Mouse (Mus musculus) heart, embryonic 15.5 days (tissue): ENCODE measurements around the gene Csk. TPM values are rescaled to one million over a fixed set of nuclear protein-coding genes. Genes with fewer than 3 reads are reported as not detected.

ENCODE experiments used
- ATAC-seq: fragments of 200-750 bp; cut with Nextera tagmentation; replicated peaks from 2 replicates; pipeline ENCODE4 v1.8.0; 2017; ENCODE audit warnings: low read depth, moderate TSS enrichment; ENCODE audit not compliant: insufficient number of reproducible peaks, insufficient read depth, low FRiP score
- H3K27ac ChIP-seq: fragments of 300-500 bp; sonication (generic); 2 replicates; pipeline ENCODE4 v1.5.1; 2015; ENCODE audit warnings: mild to moderate bottlenecking, inconsistent platforms
- H3K27me3 ChIP-seq: fragments of 300-500 bp; sonication (generic); 2 replicates; pipeline ENCODE4 v1.6.1; 2015; ENCODE audit warnings: inconsistent platforms
- H3K36me3 ChIP-seq: fragments of 300-500 bp; sonication (generic); 2 replicates; pipeline ENCODE4 v1.6.1; 2015; ENCODE audit warnings: mild to moderate bottlenecking, inconsistent platforms
- H3K4me1 ChIP-seq: fragments of 300-500 bp; sonication (generic); replicated peaks from 2 replicates; pipeline ENCODE4 v1.6.1; 2015; ENCODE audit warnings: inconsistent platforms
- H3K4me2 ChIP-seq: fragments of 300-500 bp; sonication (generic); 2 replicates; pipeline ENCODE4 v1.6.1; 2015; ENCODE audit warnings: inconsistent platforms, mild to moderate bottlenecking, moderate library complexity
- H3K4me3 ChIP-seq: fragments of 300-500 bp; sonication (generic); 2 replicates; pipeline ENCODE4 v1.5.1; 2015; ENCODE audit warnings: mild to moderate bottlenecking, inconsistent platforms
- H3K9ac ChIP-seq: fragments of 300-500 bp; sonication (generic); 2 replicates; pipeline ENCODE4 v1.6.1; 2015; ENCODE audit warnings: mild to moderate bottlenecking, inconsistent platforms
- H3K9me3 ChIP-seq: fragments of 300-500 bp; sonication (generic); replicated peaks from 2 replicates; pipeline ENCODE4 v1.6.1; 2016; ENCODE audit warnings: inconsistent platforms
- WGBS: fragments of 180-500 bp; shearing (Covaris S2); methylation state at CpG from one replicate; pipeline ENCODE4 v1.1.7; 2015; ENCODE audit warnings: mixed read lengths; 5-methylcytosine and 5-hydroxymethylcytosine counted together
- polyA plus RNA-seq: library from polyadenylated mRNA; unstranded; fragments of >200 nt; fragmentation: Nextera tagmentation; extraction: Ambion mirVana; gene quantifications from 2 replicates; pipeline ENCODE4 v1.2.1, GENCODE M21; 2015

Csk gene
- polyA plus RNA-seq, 1 experiment from 2014 or later, result 14.6 TPM

GRCm38 (mm10) chr9:57671500-57671899 lies 18.1 kb upstream of the Csk start:
- no peaks in the 10 kb centered on the region for H3K9me3 ChIP-seq
- no peak overlapping the region for H3K4me3 ChIP-seq
- H3K27ac ChIP-seq, result no peak overlapping the region
- H3K36me3 ChIP-seq, result no peaks in the 10 kb centered on the region
- H3K4me1 ChIP-seq, result no peaks in the 10 kb centered on the region
- no peak overlapping the region for H3K9ac ChIP-seq
- ATAC-seq, result no peak
- no peak overlapping the region for H3K4me2 ChIP-seq
- WGBS, result 71% methylated on average over 5 of the region's 5 CpGs
- H3K27me3 ChIP-seq, result no peaks in the 10 kb centered on the region

- WGBS, result 88% methylated on average over 4 of the region's 4 CpGs
- H3K4me2 ChIP-seq, result no peak overlapping the region
- H3K27me3 ChIP-seq, result no peaks in the 10 kb centered on the region
- no peak overlapping the region for H3K4me3 ChIP-seq
- H3K4me1 ChIP-seq, result no peaks in the 10 kb centered on the region
- H3K27ac ChIP-seq, result no peak overlapping the region
- H3K9me3 ChIP-seq, result no peaks in the 10 kb centered on the region
- H3K36me3 ChIP-seq, result no peaks in the 10 kb centered on the region
- no peak overlapping the region for H3K9ac ChIP-seq
- ATAC-seq, result no peak
Observed at GRCm38 (mm10) chr9:57671037-57671436, 17.6 kb upstream of the Csk start.

GRCm38 (mm10) chr9:57669566-57669965 lies 16.1 kb upstream of the Csk start:
- Histone ChIP-seq H3K27me3 (no peaks in the 10 kb centered on the region), H3K36me3 (no peaks in the 10 kb centered on the region), H3K9me3 (no peaks in the 10 kb centered on the region), H3K4me2 (no peak overlapping the region), H3K4me1 (no peaks in the 10 kb centered on the region), H3K9ac (no peak overlapping the region), H3K4me3 (no peak overlapping the region), H3K27ac (no peak overlapping the region)
- ATAC-seq, result no peak
- WGBS, result 74% methylated on average over 3 of the region's 3 CpGs

GRCm38 (mm10) chr9:57668277-57668676 lies 14.8 kb upstream of the Csk start:
- Histone ChIP-seq H3K27me3 (no peaks in the 10 kb centered on the region), H3K4me2 (no peak overlapping the region), H3K36me3 (no peaks in the 10 kb centered on the region), H3K4me1 (no peaks in the 10 kb centered on the region), H3K9me3 (no peaks in the 10 kb centered on the region), H3K9ac (no peak overlapping the region), H3K27ac (no peak overlapping the region), H3K4me3 (no peak overlapping the region)
- 42% methylated on average over 1 of the region's 1 CpGs for WGBS
- ATAC-seq, result no peak

- H3K9me3 ChIP-seq, result no peaks in the 10 kb centered on the region
- 61% methylated on average over 11 of the region's 11 CpGs for WGBS
- H3K4me3 ChIP-seq, result no peak overlapping the region
- no peak overlapping the region for H3K27ac ChIP-seq
- no peaks in the 10 kb centered on the region for H3K4me1 ChIP-seq
- H3K4me2 ChIP-seq, result no peak overlapping the region
- H3K36me3 ChIP-seq, result no peaks in the 10 kb centered on the region
- H3K27me3 ChIP-seq, result no peaks in the 10 kb centered on the region
- no peak for ATAC-seq
- no peak overlapping the region for H3K9ac ChIP-seq
Observed at GRCm38 (mm10) chr9:57667817-57668216, 14.4 kb upstream of the Csk start.

GRCm38 (mm10) chr9:57667136-57667535 lies 13.7 kb upstream of the Csk start:
- no peaks in the 10 kb centered on the region for H3K9me3 ChIP-seq
- no peaks in the 10 kb centered on the region for H3K36me3 ChIP-seq
- H3K9ac ChIP-seq, result no peak overlapping the region
- no peak overlapping the region for H3K4me3 ChIP-seq
- no peak for ATAC-seq
- H3K27ac ChIP-seq, result no peak overlapping the region
- H3K27me3 ChIP-seq, result no peaks in the 10 kb centered on the region
- no peaks in the 10 kb centered on the region for H3K4me1 ChIP-seq
- no peak overlapping the region for H3K4me2 ChIP-seq
- 60% methylated on average over 3 of the region's 3 CpGs for WGBS

GRCm38 (mm10) chr9:57666536-57666935 lies 13.1 kb upstream of the Csk start:
- Histone ChIP-seq H3K36me3 (no peaks in the 10 kb centered on the region), H3K4me1 (no peaks in the 10 kb centered on the region), H3K4me3 (no peak overlapping the region), H3K4me2 (no peak overlapping the region), H3K27me3 (no peaks in the 10 kb centered on the region), H3K9me3 (no peaks in the 10 kb centered on the region), H3K9ac (no peak overlapping the region), H3K27ac (no peak overlapping the region)
- WGBS, result 78% methylated on average over 8 of the region's 8 CpGs
- ATAC-seq, result no peak

GRCm38 (mm10) chr9:57664616-57665015 lies 11.2 kb upstream of the Csk start:
- Histone ChIP-seq H3K4me3 (no peak overlapping the region), H3K27ac (no peak overlapping the region), H3K9ac (0 out of 2 replicates have a peak overlapping the region, but pooled peaks have one; percentile 28), H3K4me1 (no peaks in the 10 kb centered on the region), H3K4me2 (no peak overlapping the region), H3K27me3 (no peaks in the 10 kb centered on the region), H3K9me3 (no peaks in the 10 kb centered on the region), H3K36me3 (no peaks in the 10 kb centered on the region)
- no peak for ATAC-seq
- WGBS, result 53% methylated on average over 7 of the region's 7 CpGs

GRCm38 (mm10) chr9:57661552-57661951 lies 8.1 kb upstream of the Csk start:
- Histone ChIP-seq H3K9me3 (no peaks in the 10 kb centered on the region), H3K27ac (no peak overlapping the region), H3K4me2 (no peak overlapping the region), H3K36me3 (no peaks in the 10 kb centered on the region), H3K27me3 (no peaks in the 10 kb centered on the region), H3K9ac (no peak overlapping the region), H3K4me3 (no peak overlapping the region), H3K4me1 (no peaks in the 10 kb centered on the region)
- no peak for ATAC-seq
- WGBS, result 17% methylated on average over 3 of the region's 3 CpGs

GRCm38 (mm10) chr9:57660501-57660900 lies 7.1 kb upstream of the Csk start:
- Histone ChIP-seq H3K36me3 (no peaks in the 10 kb centered on the region), H3K4me2 (no peak overlapping the region), H3K4me3 (no peak overlapping the region), H3K9ac (no peak overlapping the region), H3K4me1 (peaks cover 5% of the 10 kb centered on the region), H3K9me3 (no peaks in the 10 kb centered on the region), H3K27me3 (no peaks in the 10 kb centered on the region), H3K27ac (no peak overlapping the region)
- ATAC-seq, result no peak
- 61% methylated on average over 6 of the region's 6 CpGs for WGBS

- H3K4me3 ChIP-seq, result no peak overlapping the region
- H3K9ac ChIP-seq, result no peak overlapping the region
- no peaks in the 10 kb centered on the region for H3K36me3 ChIP-seq
- no peaks in the 10 kb centered on the region for H3K9me3 ChIP-seq
- H3K4me1 ChIP-seq, result peaks cover 5% of the 10 kb centered on the region
- H3K4me2 ChIP-seq, result no peak overlapping the region
- no peaks in the 10 kb centered on the region for H3K27me3 ChIP-seq
- H3K27ac ChIP-seq, result no peak overlapping the region
- 11% methylated on average over 4 of the region's 4 CpGs for WGBS
- peak; percentile 60; the same call in 1 of the 2 replicates for ATAC-seq
Observed at GRCm38 (mm10) chr9:57659774-57660173, 6.3 kb upstream of the Csk start.

GRCm38 (mm10) chr9:57658970-57659369 lies 5.5 kb upstream of the Csk start:
- no peak for ATAC-seq
- 81% methylated on average over 4 of the region's 4 CpGs for WGBS
- Histone ChIP-seq H3K9ac (no peak overlapping the region), H3K4me2 (no peak overlapping the region), H3K27ac (no peak overlapping the region), H3K4me1 (peaks cover 7% of the 10 kb centered on the region), H3K36me3 (no peaks in the 10 kb centered on the region), H3K27me3 (peaks cover 3% of the 10 kb centered on the region; the same call in 1 of the 2 replicates), H3K9me3 (no peaks in the 10 kb centered on the region), H3K4me3 (no peak overlapping the region)
